Mouse (Mus musculus): ENCODE measurements around the gene BC067074.

- no peak for TF ChIP-seq ZC3H11A (IDR thresholded peaks at IDR 0.05; ENCODE audit: borderline replicate concordance, low read depth, low read length)
- TF ChIP-seq MAFK (IDR thresholded peaks at IDR 0.05; ENCODE audit: insufficient read depth, low read depth, low read length), result no peak
- TF ChIP-seq CHD2 (IDR thresholded peaks at IDR 0.05; ENCODE audit: low read depth, low read length), result no peak
- no peak for TF ChIP-seq ZNF384 (IDR thresholded peaks at IDR 0.05; ENCODE audit: low read depth, low read length)
- TF ChIP-seq HCFC1 (IDR thresholded peaks at IDR 0.05; ENCODE audit: borderline replicate concordance, insufficient read depth, low read length), result no peak
These were observed 124.0 kb downstream of the BC067074 start for GRCm38 (mm10) chr13:113416986-113417385.
